Mouse (Mus musculus) adrenal gland, postnatal 36 days (tissue): ENCODE data around the gene Olfr190. TPM values are rescaled to one million over a fixed set of nuclear protein-coding genes. Genes with fewer than 3 reads are reported as not detected.
A peak's percentile ranks its signal among the peaks of the same experiment; 100 is the strongest.
"Not testable (repeated sequence)": the region's sequence is repeated elsewhere in the genome, so short reads cannot be mapped to it uniquely, and the experiment has no call there.

Experiments used
- DNase-seq, 2 experiments: peaks; one replicate each; pipeline ENCODE4 v3.0.0; 2021; ENCODE audit warnings: mixed read lengths in 1 of 2
- long read RNA-seq, 2 experiments: library from polyadenylated mRNA; stranded (forward); transcript quantifications; one replicate each; pipeline ENCODE4 v2.0.0; 2021; ENCODE audit warnings: borderline sequencing depth in 2 of 2
- total RNA-seq, 2 experiments: library from RNA; stranded (reverse); gene quantifications; 2 replicates each; pipeline ENCODE4 v1.2.3; 2021

Olfr190 gene
- total RNA-seq: not detected
- long read RNA-seq, experiment 1: 0 reads
- long read RNA-seq, experiment 2: 0 reads

GRCm38 (mm10) chr16:59077905-59078304, at the start of gene Olfr190:
Gene Olfr190, minus strand, starts transcription at chr16:59078005.
- no peak for DNase-seq

GRCm38 (mm10) chr16:59120969-59121368, 43.2 kb upstream of the Olfr190 start, which contains the start of gene Olfr194:
Gene Olfr194, minus strand, starts transcription at chr16:59121069.
- no peak for DNase-seq

- DNase-seq: no peak
Measured at GRCm38 (mm10) chr16:59111781-59112180, 34.0 kb upstream of the Olfr190 start, which contains the start of gene Olfr193. Gene Olfr193, minus strand, starts transcription at chr16:59111881.

- peak; percentile 12 to 14 for DNase-seq
Measured at GRCm38 (mm10) chr16:59108522-59108921, 30.7 kb upstream of the Olfr190 start.

- DNase-seq: no peak
Measured at GRCm38 (mm10) chr16:59105312-59105711, 27.5 kb upstream of the Olfr190 start.

- DNase-seq: not testable (repeated sequence)
Measured at GRCm38 (mm10) chr16:59089722-59090121, 11.9 kb upstream of the Olfr190 start, which contains the start of gene Olfr191. Gene Olfr191, minus strand, starts transcription at chr16:59089822.

GRCm38 (mm10) chr16:59081113-59081512, 3.3 kb upstream of the Olfr190 start:
- DNase-seq: not testable (repeated sequence)

- DNase-seq: no peak
Measured at GRCm38 (mm10) chr16:59073520-59073919, 4.3 kb downstream of the Olfr190 start.

- DNase-seq: no peak
Measured at GRCm38 (mm10) chr16:59071755-59072154, 6.0 kb downstream of the Olfr190 start.

GRCm38 (mm10) chr16:59062411-59062810, 15.4 kb downstream of the Olfr190 start:
- DNase-seq: not testable (repeated sequence)

- not testable (repeated sequence) for DNase-seq
Measured at GRCm38 (mm10) chr16:59049286-59049685, 28.5 kb downstream of the Olfr190 start.

GRCm38 (mm10) chr16:59048860-59049259, 28.9 kb downstream of the Olfr190 start:
- no peak for DNase-seq

GRCm38 (mm10) chr16:59047579-59047978, 30.2 kb downstream of the Olfr190 start:
- no peak for DNase-seq

- DNase-seq: no peak
Measured at GRCm38 (mm10) chr16:59045835-59046234, 32.0 kb downstream of the Olfr190 start.

- no peak for DNase-seq
Measured at GRCm38 (mm10) chr16:59039710-59040109, 38.1 kb downstream of the Olfr190 start, which contains the start of gene Olfr187. Gene Olfr187, minus strand, starts transcription at chr16:59039767.

GRCm38 (mm10) chr16:59030191-59030590, 47.6 kb downstream of the Olfr190 start, which contains the start of gene Olfr186:
Gene Olfr186, minus strand, starts transcription at chr16:59030291.
- DNase-seq: no peak

Other genes with a start within 250 kb of the Olfr190 start
- not detected for gene Olfr177, start 203.2 kb downstream of the Olfr190 start, total RNA-seq
- not detected for gene Olfr178, start 185.9 kb downstream of the Olfr190 start, total RNA-seq
- gene Olfr181, start 149.2 kb downstream of the Olfr190 start, total RNA-seq: not detected
- gene Olfr180, start 148.6 kb downstream of the Olfr190 start, total RNA-seq: not detected
- not detected for gene Olfr183, start 82.6 kb downstream of the Olfr190 start, total RNA-seq
- gene Olfr186, start 47.7 kb downstream of the Olfr190 start, total RNA-seq: not detected
- not detected for gene Olfr187, start 38.2 kb downstream of the Olfr190 start, total RNA-seq
- gene Olfr191, start 11.8 kb upstream of the Olfr190 start, total RNA-seq: not detected
- not detected for gene Olfr193, start 33.9 kb upstream of the Olfr190 start, total RNA-seq
- not detected for gene Olfr194, start 43.1 kb upstream of the Olfr190 start, total RNA-seq
- gene Olfr195, start 69.0 kb upstream of the Olfr190 start, total RNA-seq: not detected
- gene Olfr196, start 92.4 kb upstream of the Olfr190 start, total RNA-seq: not detected
- not detected for gene Olfr198, start 125.5 kb upstream of the Olfr190 start, total RNA-seq
- not detected for gene Olfr199, start 141.8 kb upstream of the Olfr190 start, total RNA-seq
- not detected for gene Olfr201, start 194.6 kb upstream of the Olfr190 start, total RNA-seq
- gene Olfr202, start 208.8 kb upstream of the Olfr190 start, total RNA-seq: not detected
- not detected for gene Olfr203, start 220.9 kb upstream of the Olfr190 start, total RNA-seq
- gene Olfr204, start 240.2 kb upstream of the Olfr190 start, total RNA-seq: not detected